Mouse (Mus musculus): ENCODE measurements around the gene Fancl.
"Not testable (repeated sequence)": the region's sequence is repeated elsewhere in the genome, so short reads cannot be mapped to it uniquely, and the experiment has no call there.

Gene Fancl

GRCm38 (mm10) chr11:26385971-26386370 lies at the start of gene Fancl:
Gene Fancl (plus strand): TSS chr11:26386135.
- no peak for DNase-seq (ENCODE audit: low spot score)

- DNase-seq (ENCODE audit: low spot score), result no peak
Observed at GRCm38 (mm10) chr11:26336848-26337247, 49.1 kb upstream of the Fancl start.

GRCm38 (mm10) chr11:26370176-26370575 lies 15.8 kb upstream of the Fancl start:
- DNase-seq (ENCODE audit: low spot score), result not testable (repeated sequence)

- DNase-seq (ENCODE audit: low spot score), result not testable (repeated sequence)
Observed at GRCm38 (mm10) chr11:26371980-26372379, 14.0 kb upstream of the Fancl start.

GRCm38 (mm10) chr11:26374132-26374531 lies 11.8 kb upstream of the Fancl start:
- DNase-seq (ENCODE audit: low spot score), result no peak

GRCm38 (mm10) chr11:26378074-26378473 lies 7.9 kb upstream of the Fancl start:
- no peak for DNase-seq (ENCODE audit: low spot score)

GRCm38 (mm10) chr11:26381499-26381898 lies 4.4 kb upstream of the Fancl start:
- no peak for DNase-seq (ENCODE audit: low spot score)

- no peak for DNase-seq (ENCODE audit: low spot score)
Observed at GRCm38 (mm10) chr11:26386678-26387077, 743 bp downstream of the Fancl start.

- peak; percentile 85 for DNase-seq (ENCODE audit: low spot score)
Observed at GRCm38 (mm10) chr11:26387087-26387611, 1.2 kb downstream of the Fancl start.

- DNase-seq (ENCODE audit: low spot score), result no peak
Observed at GRCm38 (mm10) chr11:26395561-26395960, 9.6 kb downstream of the Fancl start.

GRCm38 (mm10) chr11:26412972-26413371 lies 27.0 kb downstream of the Fancl start:
- DNase-seq (ENCODE audit: low spot score), result no peak

GRCm38 (mm10) chr11:26421472-26421871 lies 35.5 kb downstream of the Fancl start:
- no peak for DNase-seq (ENCODE audit: low spot score)

- no peak for DNase-seq (ENCODE audit: low spot score)
Observed at GRCm38 (mm10) chr11:26434229-26434628, 48.3 kb downstream of the Fancl start.

GRCm38 (mm10) chr11:26437818-26438217 lies 51.9 kb downstream of the Fancl start:
- DNase-seq (ENCODE audit: low spot score), result peak; percentile 5

GRCm38 (mm10) chr11:26441121-26441520 lies 55.2 kb downstream of the Fancl start:
- no peak for DNase-seq (ENCODE audit: low spot score)

GRCm38 (mm10) chr11:26444374-26444773 lies 58.4 kb downstream of the Fancl start:
- DNase-seq (ENCODE audit: low spot score), result no peak

- no peak for DNase-seq (ENCODE audit: low spot score)
Observed at GRCm38 (mm10) chr11:26449789-26450188, 63.9 kb downstream of the Fancl start.

GRCm38 (mm10) chr11:26450636-26451035 lies 64.7 kb downstream of the Fancl start:
- DNase-seq (ENCODE audit: low spot score), result no peak

- DNase-seq (ENCODE audit: low spot score), result no peak
Observed at GRCm38 (mm10) chr11:26451228-26451627, 65.3 kb downstream of the Fancl start.

GRCm38 (mm10) chr11:26452693-26453092 lies 66.8 kb downstream of the Fancl start:
- DNase-seq (ENCODE audit: low spot score), result no peak

- no peak for DNase-seq (ENCODE audit: low spot score)
Observed at GRCm38 (mm10) chr11:26454081-26454480, 68.1 kb downstream of the Fancl start.

- no peak for DNase-seq (ENCODE audit: low spot score)
Observed at GRCm38 (mm10) chr11:26477037-26477739, 91.3 kb downstream of the Fancl start.

- no peak for DNase-seq (ENCODE audit: low spot score)
Observed at GRCm38 (mm10) chr11:26481691-26482242, 95.8 kb downstream of the Fancl start.

All from left cerebral cortex, adult 11 months (tissue).